Mouse (Mus musculus): ENCODE measurements around the gene Atp12a.

DNA sequence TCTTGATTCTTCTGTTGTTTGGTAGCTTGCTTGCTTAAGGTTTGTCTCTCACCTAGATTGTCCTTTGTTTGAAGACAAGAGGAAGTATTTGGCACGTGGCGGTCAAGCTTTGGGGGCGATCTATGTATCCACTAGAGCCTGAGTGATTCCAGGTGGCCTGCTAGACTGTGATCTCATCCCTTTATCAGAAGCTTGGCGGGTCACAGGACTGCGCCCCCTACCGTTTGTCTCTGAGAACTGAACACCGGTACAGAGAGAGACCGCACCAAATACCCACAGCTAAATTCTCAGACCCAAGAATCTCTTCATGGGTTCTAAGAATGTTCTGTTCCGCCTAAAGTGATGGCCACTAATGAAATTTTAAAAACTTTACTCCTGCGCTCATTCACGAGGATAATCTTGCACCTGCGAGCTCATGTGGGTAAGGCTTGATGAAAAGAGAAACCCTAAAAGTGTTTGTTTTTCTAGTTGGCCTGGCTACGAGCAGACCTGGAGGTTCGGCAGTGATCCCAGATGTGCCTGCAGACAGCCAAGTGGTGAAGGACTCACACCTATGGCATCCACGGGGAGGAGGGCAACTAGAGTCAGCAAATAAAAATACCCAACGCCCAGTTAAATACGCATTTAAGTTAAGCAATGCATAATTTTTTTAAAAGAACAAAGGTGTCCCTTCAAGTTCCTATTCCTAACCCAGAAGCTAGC is 12.8 kb upstream of the Atp12a start:
- no peak for TF ChIP-seq POLR2A (IDR thresholded peaks at IDR 0.05; ENCODE audit: insufficient read length, low read depth)
- no peak for TF ChIP-seq TCF12 (IDR thresholded peaks at IDR 0.05; ENCODE audit: insufficient read depth, poor library complexity, severe bottlenecking)
- TF ChIP-seq POLR2AphosphoS2 (IDR thresholded peaks at IDR 0.05; ENCODE audit: insufficient read length, low read depth), result no peak
- TF ChIP-seq MYOG (IDR thresholded peaks at IDR 0.05; ENCODE audit: control insufficient read depth in 1 of 3, insufficient read depth in 1 of 3, insufficient read length in 2 of 3, low read depth in 2 of 3), result no peak
- TF ChIP-seq TCF3 (IDR thresholded peaks at IDR 0.05; ENCODE audit: insufficient read length, low read depth), result no peak
- no peak for TF ChIP-seq E2F4 (IDR thresholded peaks at IDR 0.05; ENCODE audit: insufficient read depth)
- no peak for TF ChIP-seq CEBPB (IDR thresholded peaks at IDR 0.05; ENCODE audit: insufficient read depth, poor library complexity, severe bottlenecking)
- no peak for TF ChIP-seq USF1 (IDR thresholded peaks at IDR 0.05; ENCODE audit: low read depth)
- no peak for TF ChIP-seq MAX (IDR thresholded peaks at IDR 0.05; ENCODE audit: low read depth)
- TF ChIP-seq MYOD1 (IDR thresholded peaks at IDR 0.05; ENCODE audit: control insufficient read depth in 1 of 3, insufficient read length in 2 of 3, low read depth in 2 of 3), result no peak

Data from myocyte (in vitro differentiated cells).